Mouse (Mus musculus) cortical plate, adult 2 months (tissue): ENCODE data around the gene Ralgds.

ENCODE experiments used
- CTCF ChIP-seq: fragments of 200-500 bp; IDR thresholded peaks from 2 replicates; pipeline ENCODE4 v1.5.1; 2011; ENCODE audit warnings: mild to moderate bottlenecking, control low read depth, low read length; ENCODE audit not compliant: insufficient read depth; ENCODE audit errors: extremely low read depth
- POLR2A ChIP-seq: fragments of 200-500 bp; IDR thresholded peaks from 2 replicates; pipeline ENCODE4 v1.6.1; 2011; ENCODE audit warnings: mild to moderate bottlenecking, low read length, control low read depth; ENCODE audit not compliant: insufficient read depth; ENCODE audit errors: extremely low read depth

GRCm38 (mm10) chr2:28535650-28536049 is 22.7 kb downstream of the Ralgds start:
- TF ChIP-seq CTCF (no peak), POLR2A (no peak)
